9 mouse cellular contexts compared by ENCODE assay signal in the genomic region with DNA sequence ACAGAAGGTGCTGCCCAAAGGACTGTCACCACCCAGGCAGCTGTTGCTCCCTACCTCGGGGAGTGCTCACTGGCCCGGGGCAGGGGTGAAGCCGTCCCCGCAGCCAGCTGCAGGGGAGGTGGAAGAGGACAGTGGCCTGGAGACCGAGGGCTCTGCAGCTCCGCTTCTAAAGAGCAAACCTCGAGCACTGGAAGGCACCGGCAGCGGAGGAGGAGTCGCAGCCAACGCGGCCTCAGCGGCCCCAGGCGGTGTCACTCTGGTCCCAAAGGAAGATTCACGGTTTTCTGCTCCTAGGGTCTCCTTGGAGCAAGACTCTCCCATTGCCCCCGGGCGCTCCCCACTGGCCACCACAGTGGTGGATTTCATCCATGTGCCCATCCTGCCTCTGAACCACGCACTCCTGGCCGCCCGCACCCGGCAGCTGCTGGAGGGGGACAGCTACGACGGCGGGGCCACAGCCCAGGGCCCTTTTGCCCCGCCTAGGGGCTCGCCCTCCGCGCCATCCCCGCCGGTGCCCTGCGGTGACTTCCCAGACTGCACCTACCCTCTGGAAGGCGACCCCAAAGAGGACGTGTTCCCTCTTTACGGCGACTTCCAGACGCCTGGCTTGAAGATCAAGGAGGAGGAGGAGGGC. TPM values are rescaled to one million over a fixed set of nuclear protein-coding genes. Genes with fewer than 3 reads are reported as not detected.
DNase-seq lines count a peak whose midpoint lies in the region; ATAC-seq lines count a peak whose summit lies in the region.
"Had no signal": no experiment of that assay in that cellular context is flagged by ENCODE, and none has a peak within 500 bp of the region (broad histone marks: within the 10 kb centered on the region; RNA-seq: fewer than 3 reads in every experiment).

No protein-coding gene starts in this region.

- peaks cover 61% of the 10 kb centered on the region for H3K27me3 ChIP-seq in heart, embryonic 12.5 days (replicated peaks)
- peaks cover 42% of the 10 kb centered on the region for H3K27me3 ChIP-seq in kidney, embryonic 15.5 days
- peaks cover 60% of the 10 kb centered on the region for H3K27me3 ChIP-seq in liver, embryonic 12.5 days (replicated peaks)

- ATAC-seq in heart, embryonic 12.5 days (ENCODE audit: insufficient number of reproducible peaks, low FRiP score) = peak; percentile 43
- ATAC-seq in kidney, embryonic 15.5 days (replicated peaks; ENCODE audit: low FRiP score) = peak; percentile 65
- ATAC-seq in liver, embryonic 12.5 days = no peak
- 0 out of 2 replicates have a peak, but pooled peaks have one; percentile 6 for ATAC-seq in neutrophil, adult 5-6 weeks (ENCODE audit: extremely low read depth, insufficient number of reproducible peaks, low FRiP score, poor library complexity, severe bottlenecking)
- no peak for ATAC-seq in CD4-positive, CD25-positive, alpha-beta regulatory T cell, adult 4 months

- peak overlapping the region; percentile 64 for H3K9ac ChIP-seq in heart, embryonic 12.5 days
- H3K9ac ChIP-seq in kidney, embryonic 15.5 days = peak overlapping the region; percentile 51
- no peak overlapping the region for H3K9ac ChIP-seq in liver, embryonic 12.5 days

- DNase-seq in heart, adult 9 months (ENCODE audit: low spot score in 2 of 2) = no peak
- peak; percentile 55 to 60 for DNase-seq in cerebellum, postnatal 10 days
- peak; percentile 5 to 44 for DNase-seq in frontal cortex, postnatal 14 days (ENCODE audit: low spot score in 2 of 2)

- no peaks in the 10 kb centered on the region for H3K36me3 ChIP-seq in heart, embryonic 12.5 days
- H3K36me3 ChIP-seq in kidney, embryonic 15.5 days = no peaks in the 10 kb centered on the region
- H3K36me3 ChIP-seq in liver, embryonic 12.5 days = no peaks in the 10 kb centered on the region

- peak overlapping the region; percentile 69 for H3K4me3 ChIP-seq in heart, embryonic 12.5 days
- H3K4me3 ChIP-seq in kidney, embryonic 15.5 days (replicated peaks) = peak overlapping the region; percentile 59
- peak overlapping the region; percentile 43 for H3K4me3 ChIP-seq in liver, embryonic 12.5 days

- H3K9me3 ChIP-seq in heart, embryonic 12.5 days (replicated peaks) = no peaks in the 10 kb centered on the region
- H3K9me3 ChIP-seq in kidney, embryonic 15.5 days (replicated peaks) = no peaks in the 10 kb centered on the region
- no peaks in the 10 kb centered on the region for H3K9me3 ChIP-seq in liver, embryonic 12.5 days (replicated peaks)

- no peak overlapping the region for H3K27ac ChIP-seq in heart, embryonic 12.5 days (ENCODE audit: poor library complexity, severe bottlenecking)
- no peak overlapping the region for H3K27ac ChIP-seq in kidney, embryonic 15.5 days
- H3K27ac ChIP-seq in liver, embryonic 12.5 days = no peak overlapping the region

- peaks cover 21% of the 10 kb centered on the region for H3K4me1 ChIP-seq in heart, embryonic 12.5 days (replicated peaks)
- peaks cover 30% of the 10 kb centered on the region for H3K4me1 ChIP-seq in kidney, embryonic 15.5 days
- peaks cover 7% of the 10 kb centered on the region; the same call in 1 of the 2 replicates for H3K4me1 ChIP-seq in liver, embryonic 12.5 days

- peak overlapping the region; percentile 99 for H3K4me2 ChIP-seq in heart, embryonic 12.5 days
- H3K4me2 ChIP-seq in kidney, embryonic 15.5 days = peak overlapping the region; percentile 95
- peak overlapping the region; percentile 63 for H3K4me2 ChIP-seq in liver, embryonic 12.5 days

- under 1% methylated on average over 35 of the region's 36 CpGs for WGBS in heart, embryonic 12.5 days
- WGBS in kidney, embryonic 15.5 days = 0% methylated on average over 36 of the region's 36 CpGs
- under 1% methylated on average over 35 of the region's 36 CpGs for WGBS in liver, embryonic 12.5 days (ENCODE audit: insufficient replicate concordance)

RNA-seq across cellular contexts. Expression of gene Pgr, which starts 1.5 kb away (rescaled TPM):
- polyA plus RNA-seq in heart, embryonic 12.5 days (2016; fragmentation: Nextera tagmentation; extraction: Ambion mirVana) = 0.04 and 0.05 TPM in 2 replicates
- polyA plus RNA-seq in kidney, embryonic 15.5 days (2015; fragmentation: Nextera tagmentation; extraction: Ambion mirVana) = 0.87 and 0.96 TPM in 2 replicates
- 0.06 TPM in 2 replicates for polyA plus RNA-seq in liver, embryonic 12.5 days (2016; fragmentation: Nextera tagmentation; extraction: Ambion mirVana)
- total RNA-seq in neutrophil, adult 5-6 weeks (2017) = not detected in 2 replicates
- polyA plus RNA-seq in CD4-positive, CD25-positive, alpha-beta regulatory T cell, adult 4 months (2017; shearing (Covaris generic)) = not detected
- total RNA-seq: heart, postnatal 36 days had no signal

Comparison
In these comparisons a context has a peak if more than half of its experiments do, and no peak if none do; other contexts are left out.
1. ATAC-seq: peak in heart, embryonic 12.5 days (single experiment), kidney, embryonic 15.5 days (single experiment) and neutrophil, adult 5-6 weeks (single experiment); none in liver, embryonic 12.5 days (single experiment) and CD4-positive, CD25-positive, alpha-beta regulatory T cell, adult 4 months (single experiment).
2. DNase-seq: peak in cerebellum, postnatal 10 days (2 of 2) and frontal cortex, postnatal 14 days (2 of 2); none in heart, adult 9 months (0 of 2).
3. Peak in every context shown above with its lines, with median percentiles within 50 percentile points of each other: H3K4me2 ChIP-seq and H3K4me3 ChIP-seq.